Mouse (Mus musculus) forebrain, embryonic 13.5 days (tissue): ENCODE results near the gene Etl4. TPM values are rescaled to one million over a fixed set of nuclear protein-coding genes. Genes with fewer than 3 reads are reported as not detected.

Experiments
- ATAC-seq: fragments of 200-750 bp; cut with Nextera tagmentation; 2 replicates; pipeline ENCODE4 v1.8.0; 2017
- H3K27ac ChIP-seq: fragments of 300-500 bp; sonication (generic); 2 replicates; pipeline ENCODE4 v1.5.1; 2015; ENCODE audit warnings: inconsistent platforms, mild to moderate bottlenecking, moderate library complexity
- H3K27me3 ChIP-seq: fragments of 300-500 bp; sonication (generic); 2 replicates; pipeline ENCODE4 v1.6.1; 2015; ENCODE audit warnings: mild to moderate bottlenecking, inconsistent platforms
- H3K36me3 ChIP-seq: fragments of 300-500 bp; sonication (generic); 2 replicates; pipeline ENCODE4 v1.6.1; 2015; ENCODE audit warnings: mild to moderate bottlenecking, inconsistent platforms; ENCODE audit not compliant: poor library complexity, severe bottlenecking
- H3K4me1 ChIP-seq: fragments of 300-500 bp; sonication (generic); 2 replicates; pipeline ENCODE4 v1.6.1; 2015; ENCODE audit warnings: inconsistent platforms
- H3K4me2 ChIP-seq: fragments of 300-500 bp; sonication (generic); 2 replicates; pipeline ENCODE4 v1.6.1; 2015; ENCODE audit warnings: inconsistent platforms, mild to moderate bottlenecking, moderate library complexity
- H3K4me3 ChIP-seq: fragments of 300-500 bp; sonication (generic); 2 replicates; pipeline ENCODE4 v1.5.1; 2015; ENCODE audit warnings: mild to moderate bottlenecking, inconsistent platforms
- H3K9ac ChIP-seq: fragments of 300-500 bp; sonication (generic); 2 replicates; pipeline ENCODE4 v1.6.1; 2015; ENCODE audit warnings: mild to moderate bottlenecking, inconsistent platforms
- H3K9me3 ChIP-seq: fragments of 300-500 bp; sonication (generic); replicated peaks from 2 replicates; pipeline ENCODE4 v1.6.1; 2016; ENCODE audit warnings: inconsistent platforms
- WGBS: fragments of 180-500 bp; shearing (Covaris S2); methylation state at CpG from one replicate; pipeline ENCODE4 v1.1.7; 2015; 5-methylcytosine and 5-hydroxymethylcytosine counted together
- polyA plus RNA-seq: library from polyadenylated mRNA; unstranded; fragments of >200 nt; fragmentation: Nextera tagmentation; extraction: Ambion mirVana; gene quantifications from 2 replicates; pipeline ENCODE4 v1.2.1, GENCODE M21; 2015

Etl4 gene
- polyA plus RNA-seq, 1 experiment from 2014 or later, result 24.6 TPM

- Histone ChIP-seq H3K4me2 (no peak overlapping the region), H3K9me3 (no peaks in the 10 kb centered on the region), H3K9ac (no peak overlapping the region), H3K4me3 (no peak overlapping the region), H3K27ac (no peak overlapping the region), H3K36me3 (no peaks in the 10 kb centered on the region), H3K4me1 (no peaks in the 10 kb centered on the region), H3K27me3 (no peaks in the 10 kb centered on the region)
- WGBS, result 91% methylated on average over 8 of the region's 8 CpGs
- no peak for ATAC-seq
Observed at GRCm38 (mm10) chr2:20753282-20754110, 843.9 kb downstream of the Etl4 start.

- 93% methylated on average over 3 of the region's 3 CpGs for WGBS
- Histone ChIP-seq H3K4me3 (no peak overlapping the region), H3K9me3 (no peaks in the 10 kb centered on the region), H3K27ac (no peak overlapping the region), H3K27me3 (no peaks in the 10 kb centered on the region), H3K4me2 (no peak overlapping the region), H3K4me1 (no peaks in the 10 kb centered on the region), H3K9ac (no peak overlapping the region), H3K36me3 (peaks cover 4% of the 10 kb centered on the region)
- no peak for ATAC-seq
Observed at GRCm38 (mm10) chr2:20756964-20757363, 847.4 kb downstream of the Etl4 start.

- H3K4me1 ChIP-seq, result no peaks in the 10 kb centered on the region
- no peaks in the 10 kb centered on the region for H3K9me3 ChIP-seq
- ATAC-seq, result no peak
- H3K27me3 ChIP-seq, result no peaks in the 10 kb centered on the region
- WGBS, result 92% methylated on average over 7 of the region's 7 CpGs
- no peak overlapping the region for H3K4me3 ChIP-seq
- H3K4me2 ChIP-seq, result no peak overlapping the region
- no peak overlapping the region for H3K9ac ChIP-seq
- H3K36me3 ChIP-seq, result peaks cover 4% of the 10 kb centered on the region
- H3K27ac ChIP-seq, result no peak overlapping the region
Observed at GRCm38 (mm10) chr2:20759045-20759662, 849.6 kb downstream of the Etl4 start.

- Histone ChIP-seq H3K27me3 (no peaks in the 10 kb centered on the region), H3K9me3 (no peaks in the 10 kb centered on the region), H3K27ac (no peak overlapping the region), H3K4me1 (no peaks in the 10 kb centered on the region), H3K4me3 (no peak overlapping the region), H3K4me2 (no peak overlapping the region), H3K9ac (no peak overlapping the region), H3K36me3 (peaks cover 7% of the 10 kb centered on the region)
- ATAC-seq, result no peak
- 87% methylated on average over 5 of the region's 5 CpGs for WGBS
Observed at GRCm38 (mm10) chr2:20761320-20761719, 851.7 kb downstream of the Etl4 start.

- Histone ChIP-seq H3K9me3 (no peaks in the 10 kb centered on the region), H3K4me1 (no peaks in the 10 kb centered on the region), H3K27ac (no peak overlapping the region), H3K4me2 (no peak overlapping the region), H3K4me3 (no peak overlapping the region), H3K9ac (no peak overlapping the region), H3K27me3 (no peaks in the 10 kb centered on the region), H3K36me3 (peaks cover 11% of the 10 kb centered on the region)
- 92% methylated on average over 3 of the region's 3 CpGs for WGBS
- ATAC-seq, result no peak
Observed at GRCm38 (mm10) chr2:20761751-20762150, 852.2 kb downstream of the Etl4 start.

GRCm38 (mm10) chr2:20763511-20764212 is 854.1 kb downstream of the Etl4 start:
- H3K27ac ChIP-seq, result no peak overlapping the region
- ATAC-seq, result no peak
- H3K4me1 ChIP-seq, result no peaks in the 10 kb centered on the region
- H3K36me3 ChIP-seq, result peaks cover 15% of the 10 kb centered on the region
- no peak overlapping the region for H3K4me3 ChIP-seq
- no peaks in the 10 kb centered on the region for H3K9me3 ChIP-seq
- H3K27me3 ChIP-seq, result no peaks in the 10 kb centered on the region
- no peak overlapping the region for H3K9ac ChIP-seq
- no peak overlapping the region for H3K4me2 ChIP-seq
- 70% methylated on average over 4 of the region's 4 CpGs for WGBS

GRCm38 (mm10) chr2:20764566-20765090 is 855.0 kb downstream of the Etl4 start:
- Histone ChIP-seq H3K9me3 (no peaks in the 10 kb centered on the region), H3K9ac (no peak overlapping the region), H3K36me3 (peaks cover 15% of the 10 kb centered on the region), H3K4me1 (no peaks in the 10 kb centered on the region), H3K27me3 (no peaks in the 10 kb centered on the region), H3K4me2 (no peak overlapping the region), H3K27ac (no peak overlapping the region), H3K4me3 (no peak overlapping the region)
- ATAC-seq, result no peak

- H3K9ac ChIP-seq, result no peak overlapping the region
- H3K27me3 ChIP-seq, result no peaks in the 10 kb centered on the region
- H3K36me3 ChIP-seq, result peaks cover 22% of the 10 kb centered on the region
- no peak for ATAC-seq
- no peaks in the 10 kb centered on the region for H3K4me1 ChIP-seq
- 70% methylated on average over 5 of the region's 5 CpGs for WGBS
- H3K27ac ChIP-seq, result no peak overlapping the region
- H3K4me2 ChIP-seq, result no peak overlapping the region
- no peaks in the 10 kb centered on the region for H3K9me3 ChIP-seq
- no peak overlapping the region for H3K4me3 ChIP-seq
Observed at GRCm38 (mm10) chr2:20768681-20769080, 859.1 kb downstream of the Etl4 start.

- Histone ChIP-seq H3K27ac (no peak overlapping the region), H3K4me2 (no peak overlapping the region), H3K4me3 (no peak overlapping the region), H3K9ac (no peak overlapping the region), H3K36me3 (peaks cover 23% of the 10 kb centered on the region), H3K4me1 (no peaks in the 10 kb centered on the region), H3K9me3 (no peaks in the 10 kb centered on the region), H3K27me3 (no peaks in the 10 kb centered on the region)
- ATAC-seq, result no peak
Observed at GRCm38 (mm10) chr2:20770171-20770570, 860.6 kb downstream of the Etl4 start.

- no peaks in the 10 kb centered on the region for H3K27me3 ChIP-seq
- H3K36me3 ChIP-seq, result peaks cover 12% of the 10 kb centered on the region
- no peak for ATAC-seq
- H3K9ac ChIP-seq, result no peak overlapping the region
- H3K27ac ChIP-seq, result no peak overlapping the region
- WGBS, result 86% methylated on average over 2 of the region's 2 CpGs
- H3K9me3 ChIP-seq, result no peaks in the 10 kb centered on the region
- no peaks in the 10 kb centered on the region for H3K4me1 ChIP-seq
- no peak overlapping the region for H3K4me2 ChIP-seq
- no peak overlapping the region for H3K4me3 ChIP-seq
Observed at GRCm38 (mm10) chr2:20774462-20774861, 864.9 kb downstream of the Etl4 start.

- Histone ChIP-seq H3K36me3 (peaks cover 3% of the 10 kb centered on the region), H3K27ac (no peak overlapping the region), H3K27me3 (no peaks in the 10 kb centered on the region), H3K9ac (no peak overlapping the region), H3K4me2 (no peak overlapping the region), H3K4me3 (no peak overlapping the region), H3K4me1 (no peaks in the 10 kb centered on the region), H3K9me3 (no peaks in the 10 kb centered on the region)
- 95% methylated on average over 6 of the region's 6 CpGs for WGBS
- ATAC-seq, result no peak
Observed at GRCm38 (mm10) chr2:20776171-20776704, 866.7 kb downstream of the Etl4 start.

GRCm38 (mm10) chr2:20777931-20778330 is 868.4 kb downstream of the Etl4 start:
- ATAC-seq, result no peak
- WGBS, result 76% methylated on average over 6 of the region's 6 CpGs

More at GRCm38 (mm10) chr2:20777931-20778330, 868.4 kb downstream of the Etl4 start:
- no peaks in the 10 kb centered on the region for H3K9me3 ChIP-seq
- no peak overlapping the region for H3K9ac ChIP-seq
- peaks cover 3% of the 10 kb centered on the region for H3K36me3 ChIP-seq
- H3K27ac ChIP-seq, result no peak overlapping the region
- no peak overlapping the region for H3K4me3 ChIP-seq
- no peaks in the 10 kb centered on the region for H3K4me1 ChIP-seq
- no peaks in the 10 kb centered on the region for H3K27me3 ChIP-seq
- no peak overlapping the region for H3K4me2 ChIP-seq
